Mouse (Mus musculus) CH12.LX (cell line): Measurements from ENCODE around the gene Sec31a. TPM values are rescaled to one million over a fixed set of nuclear protein-coding genes. Genes with fewer than 3 reads are reported as not detected.

Experiments
- DNase-seq: peaks from one replicate; pipeline ENCODE4 v3.0.0-alpha.2; 2013; ENCODE audit errors: extremely low read depth
- H3K27ac ChIP-seq: 2 replicates; pipeline ENCODE4 v1.5.1; 2012; ENCODE audit warnings: low read depth, mild to moderate bottlenecking, control low read depth, moderate library complexity; ENCODE audit not compliant: insufficient read depth
- H3K27me3 ChIP-seq: replicated peaks from 2 replicates; pipeline ENCODE3; 2012; ENCODE audit warnings: inconsistent platforms
- H3K36me3 ChIP-seq, 2 experiments: replicated peaks in 1 of 2; 2 replicates each; pipeline versions ENCODE3 to v1.6.1; 2012; ENCODE audit warnings: inconsistent platforms in 1 of 2, low read length in 1 of 2, mild to moderate bottlenecking in 1 of 2, mixed read lengths in 1 of 2, moderate library complexity in 1 of 2; ENCODE audit not compliant: control insufficient read depth in 1 of 2, insufficient read depth in 1 of 2
- H3K4me1 ChIP-seq, 2 experiments: 2 replicates each; pipeline ENCODE4 v1.6.1; 2012; ENCODE audit warnings: inconsistent platforms in 1 of 2, moderate library complexity in 1 of 2; ENCODE audit not compliant: insufficient read depth in 2 of 2, control insufficient read depth in 1 of 2
- H3K4me2 ChIP-seq: 2 replicates; pipeline ENCODE4 v1.6.1; 2012; ENCODE audit warnings: low read depth, mild to moderate bottlenecking, control low read depth; ENCODE audit not compliant: poor library complexity, insufficient read depth, severe bottlenecking
- H3K4me3 ChIP-seq, 3 experiments: fragments of 150-350 bp in 1 of 3; sonication (generic) in 1 of 3; replicated peaks in 1 of 3; 2 replicates each; pipeline versions ENCODE3 to v1.5.1; 2011 to 2012; ENCODE audit warnings: low read depth in 2 of 3, low read length in 2 of 3, mild to moderate bottlenecking in 2 of 3, moderate library complexity in 2 of 3, control low read depth in 1 of 3, improper control_type of control experiment in 1 of 3, inconsistent platforms in 1 of 3, mixed read lengths in 1 of 3; ENCODE audit not compliant: poor library complexity in 1 of 3
- H3K79me2 ChIP-seq: replicated peaks from 2 replicates; pipeline ENCODE4 v1.6.1; 2012; ENCODE audit warnings: mild to moderate bottlenecking, moderate library complexity; ENCODE audit not compliant: control insufficient read depth, poor library complexity, insufficient read depth, severe bottlenecking; ENCODE audit errors: extremely low read depth
- H3K9ac ChIP-seq: 2 replicates; pipeline ENCODE4 v1.6.1; 2012; ENCODE audit warnings: low read depth, mild to moderate bottlenecking, control low read depth, moderate library complexity; ENCODE audit not compliant: insufficient read depth
- H3K9me3 ChIP-seq: replicated peaks from 2 replicates; pipeline ENCODE3; 2012; ENCODE audit warnings: low read length, inconsistent platforms, mixed read lengths
- CTCF ChIP-seq, 2 experiments: IDR thresholded peaks in 1 of 2; conservative IDR thresholded peaks in 1 of 2; 2 replicates each; pipeline ENCODE4 v1.5.1; 2011 to 2012; ENCODE audit warnings: low read depth in 2 of 2, low read length in 2 of 2, improper control_type of control experiment in 1 of 2, inconsistent platforms in 1 of 2, mild to moderate bottlenecking in 1 of 2, moderate library complexity in 1 of 2
- EP300 ChIP-seq: IDR thresholded peaks from 2 replicates; pipeline ENCODE4 v1.6.1; 2011; ENCODE audit warnings: low read length, improper control_type of control experiment
- ETS1 ChIP-seq: conservative IDR thresholded peaks from 2 replicates; pipeline ENCODE4 v1.6.1; 2012; ENCODE audit warnings: low read depth, mild to moderate bottlenecking, inconsistent platforms, low read length, improper control_type of control experiment, moderate library complexity
- HCFC1 ChIP-seq: IDR thresholded peaks from 2 replicates; pipeline ENCODE4 v1.6.1; 2012; ENCODE audit warnings: low read depth, mild to moderate bottlenecking, inconsistent platforms, low read length, improper control_type of control experiment
- IRF4 ChIP-seq: IDR thresholded peaks from 2 replicates; pipeline ENCODE4 v1.6.1; 2014; ENCODE audit warnings: low read depth, mild to moderate bottlenecking, inconsistent platforms, low read length, improper control_type of control experiment
- KAT2A ChIP-seq: IDR thresholded peaks from 2 replicates; pipeline ENCODE4 v1.6.1; 2012; ENCODE audit warnings: low read length, improper control_type of control experiment, inconsistent platforms; ENCODE audit not compliant: insufficient replicate concordance
- MAFK ChIP-seq: IDR thresholded peaks from 2 replicates; pipeline ENCODE4 v1.6.1; 2011; ENCODE audit warnings: low read length, improper control_type of control experiment; ENCODE audit not compliant: insufficient replicate concordance
- MAX ChIP-seq: IDR thresholded peaks from 2 replicates; pipeline ENCODE4 v1.6.1; 2011; ENCODE audit warnings: low read length, improper control_type of control experiment
- MYC ChIP-seq: IDR thresholded peaks from 2 replicates; pipeline ENCODE4 v1.6.1; 2011; ENCODE audit warnings: low read depth, mild to moderate bottlenecking, improper control_type of control experiment, low read length
- NELFE ChIP-seq: IDR thresholded peaks from 2 replicates; pipeline ENCODE4 v1.6.1; 2011; ENCODE audit warnings: low read depth, low read length, improper control_type of control experiment
- PAX5 ChIP-seq: IDR thresholded peaks from 2 replicates; pipeline ENCODE4 v1.6.1; 2012; ENCODE audit warnings: low read length, inconsistent platforms, mixed read lengths
- POLR2AphosphoS2 ChIP-seq: IDR thresholded peaks from 2 replicates; pipeline ENCODE4 v1.6.1; 2011; ENCODE audit warnings: low read depth, low read length, improper control_type of control experiment
- RCOR1 ChIP-seq: conservative IDR thresholded peaks from 2 replicates; pipeline ENCODE4 v1.6.1; 2012; ENCODE audit warnings: low read depth, mild to moderate bottlenecking, inconsistent platforms, low read length, improper control_type of control experiment
- TBP ChIP-seq: conservative IDR thresholded peaks from 2 replicates; pipeline ENCODE4 v1.6.1; 2011; ENCODE audit warnings: low read depth, low read length, improper control_type of control experiment
- TCF12 ChIP-seq: IDR thresholded peaks from 2 replicates; pipeline ENCODE4 v1.6.1; 2014; ENCODE audit warnings: low read depth, mild to moderate bottlenecking, inconsistent platforms, low read length, improper control_type of control experiment
- USF1 ChIP-seq: IDR thresholded peaks from 2 replicates; pipeline ENCODE4 v1.6.1; 2014; ENCODE audit warnings: low read depth, mild to moderate bottlenecking, inconsistent platforms, low read length, improper control_type of control experiment
- USF2 ChIP-seq: conservative IDR thresholded peaks from 2 replicates; pipeline ENCODE4 v1.6.1; 2011; ENCODE audit warnings: low read depth, low read length, improper control_type of control experiment
- ZKSCAN1 ChIP-seq: IDR thresholded peaks from 2 replicates; pipeline ENCODE4 v1.6.1; 2012; ENCODE audit warnings: low read depth, inconsistent platforms, low read length, improper control_type of control experiment, borderline replicate concordance
- dilution Hi-C: fragments of 300-500 bp; cut with MboI; formaldehyde crosslinking; loops from 2 replicates; pipeline ENCODE4 v1.14.3; 2020; ENCODE audit warnings: low sequenced_read_pairs; ENCODE audit not compliant: extremely low pct_unique_long_range_greater_than_20kb, extremely low pct_ligation_motif_present
- in situ Hi-C: fragments of 300-500 bp; cut with MboI; formaldehyde crosslinking; loops from 3 replicates; pipeline ENCODE4 v1.14.3; 2019; ENCODE audit warnings: low sequenced_read_pairs, low pct_ligation_motif_present, low pct_unique_long_range_greater_than_20kb, mixed read lengths
- polyA plus RNA-seq: library from polyadenylated mRNA; unstranded; fragments of >175 nt; gene quantifications from 2 replicates; pipeline ENCODE4 v1.2.1, GENCODE M21; 2012; ENCODE audit warnings: low read depth; ENCODE audit not compliant: insufficient read length
- total RNA-seq, 2 experiments: library from RNA; depleted of rRNA; stranded (reverse); fragments of 300-350 nt in 1 of 2; fragments of >200 nt in 1 of 2; gene quantifications; 2 replicates each; pipeline ENCODE4 v1.2.3; 2012 to 2014

Gene Sec31a
- total and polyA plus RNA-seq, 3 experiments: 48.5 to 161 (median 52.2) TPM

DNA sequence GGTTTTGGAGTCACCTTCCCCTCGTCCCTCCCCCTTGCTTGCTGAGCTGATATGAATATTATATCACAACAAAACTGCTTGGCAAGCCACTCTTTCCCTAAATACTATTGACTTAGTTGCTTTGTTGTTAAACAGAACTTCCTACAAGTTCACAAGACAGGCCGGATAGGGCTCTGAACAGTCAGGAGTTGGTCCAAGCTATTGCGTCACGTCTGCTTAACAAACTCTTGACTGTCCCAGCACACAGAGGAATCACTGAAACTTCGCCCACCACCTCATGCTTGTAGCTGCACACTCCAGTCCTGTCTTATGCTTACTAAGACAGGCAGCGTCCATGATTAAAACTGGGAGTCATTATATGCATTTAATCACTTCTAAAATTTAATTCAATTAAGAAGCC is 46.9 kb downstream of the Sec31a start:
- Histone ChIP-seq H3K27me3 (no peaks in the 10 kb centered on the region), H3K4me2 (no peak overlapping the region), H3K9me3 (no peaks in the 10 kb centered on the region), H3K9ac (no peak overlapping the region), H3K79me2 (no peaks in the 10 kb centered on the region), H3K4me3 (no peak overlapping the region), H3K27ac (no peak overlapping the region), H3K4me1 (no peaks in the 10 kb centered on the region), H3K36me3 (peaks cover 55 to 86% of the 10 kb centered on the region in 2 experiments)
- TF ChIP-seq RCOR1: no peak
- no peak for TF ChIP-seq POLR2AphosphoS2
- no peak for TF ChIP-seq MYC
- TF ChIP-seq KAT2A: no peak
- no peak for TF ChIP-seq IRF4
- TF ChIP-seq TBP: no peak
- no peak for TF ChIP-seq NELFE
- no peak for TF ChIP-seq USF1
- TF ChIP-seq HCFC1: no peak
- no peak for TF ChIP-seq EP300
- DNase-seq: no peak
- dilution Hi-C loops (no loop called here), in situ Hi-C loops (no loop called here)

DNA sequence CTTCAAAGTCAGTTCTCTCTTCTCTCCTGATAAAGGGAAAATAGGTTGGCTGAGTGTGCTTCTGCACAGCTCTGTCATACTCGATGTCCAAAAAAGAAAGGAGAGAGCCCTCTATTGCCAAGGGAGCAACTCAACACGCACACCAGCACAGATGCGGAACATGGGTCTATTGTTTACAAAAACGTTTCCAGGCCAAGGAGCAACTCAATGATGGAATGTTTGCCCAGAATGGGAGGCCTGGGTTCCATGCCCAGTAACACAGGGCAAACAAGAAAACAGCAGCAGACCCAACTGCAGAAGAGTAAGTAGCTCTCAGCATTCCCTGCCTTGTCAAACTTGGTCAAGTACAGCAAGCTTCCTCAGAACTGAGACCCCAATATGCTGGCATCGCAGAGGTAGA is 47.5 kb downstream of the Sec31a start:
- Histone ChIP-seq H3K36me3 (peaks cover 54 to 86% of the 10 kb centered on the region in 2 experiments), H3K79me2 (no peaks in the 10 kb centered on the region), H3K4me1 (no peaks in the 10 kb centered on the region), H3K9ac (no peak overlapping the region), H3K27ac (no peak overlapping the region), H3K4me3 (no peak overlapping the region), H3K27me3 (no peaks in the 10 kb centered on the region), H3K9me3 (no peaks in the 10 kb centered on the region), H3K4me2 (no peak overlapping the region)
- no peak for TF ChIP-seq ZKSCAN1
- TF ChIP-seq POLR2AphosphoS2: no peak
- no peak for TF ChIP-seq ETS1
- TF ChIP-seq NELFE: no peak
- TF ChIP-seq IRF4: no peak
- no peak for TF ChIP-seq HCFC1
- no peak for TF ChIP-seq PAX5
- TF ChIP-seq TCF12: no peak
- no peak for TF ChIP-seq USF2
- TF ChIP-seq MAX: no peak
- TF ChIP-seq MAFK: no peak
- TF ChIP-seq CTCF (conservative IDR thresholded peaks at IDR 0.05 in 1 of 2, IDR thresholded peaks at IDR 0.05 in 1 of 2; ENCODE audit: low read depth in 2 of 2, low read length in 2 of 2): no peak
- DNase-seq: no peak
- in situ Hi-C loops: no loop called here
- dilution Hi-C loops: no loop called here
